Mouse (Mus musculus) cortical plate, adult 2 months (tissue): Measurements from ENCODE around the gene Nectin2.

Experiments
- CTCF ChIP-seq: fragments of 200-500 bp; IDR thresholded peaks from 2 replicates; pipeline ENCODE4 v1.5.1; 2011; ENCODE audit warnings: mild to moderate bottlenecking, control low read depth, low read length; ENCODE audit not compliant: insufficient read depth; ENCODE audit errors: extremely low read depth
- POLR2A ChIP-seq: fragments of 200-500 bp; IDR thresholded peaks from 2 replicates; pipeline ENCODE4 v1.6.1; 2011; ENCODE audit warnings: mild to moderate bottlenecking, low read length, control low read depth; ENCODE audit not compliant: insufficient read depth; ENCODE audit errors: extremely low read depth

DNA sequence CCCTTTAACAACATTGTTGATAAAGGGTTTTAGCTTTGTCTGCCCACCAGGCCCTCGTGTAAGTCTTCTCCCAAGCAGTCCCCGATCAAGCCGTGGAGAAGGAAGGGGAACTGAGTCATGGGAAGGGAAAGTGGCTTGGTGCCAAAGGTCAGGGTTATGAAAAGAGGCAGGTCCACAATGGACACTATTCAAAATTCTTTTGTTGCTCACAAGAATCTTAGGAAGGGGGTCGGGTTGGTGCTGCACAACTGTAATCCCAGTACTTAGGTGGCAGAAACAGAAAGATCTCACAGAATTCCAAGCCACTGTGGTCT lies 744 bp upstream of the Nectin2 start:
- TF ChIP-seq CTCF (no peak), POLR2A (no peak)
